Mouse (Mus musculus): ENCODE data around the gene Ppp1r13b. TPM values are rescaled to one million over a fixed set of nuclear protein-coding genes. Genes with fewer than 3 reads are reported as not detected.
A peak's percentile ranks its signal among the peaks of the same experiment; 100 is the strongest.

Ppp1r13b gene
- polyA plus RNA-seq, 1 experiment from 2014 or later: 18.9 TPM

- no peak overlapping the region for H3K27ac ChIP-seq (replicated peaks)
- TF ChIP-seq EP300 (optimal IDR thresholded peaks at IDR 0.05): no peak
- no peak for TF ChIP-seq CTCF (IDR thresholded peaks at IDR 0.05; ENCODE audit: low read depth)
- WGBS: 78% methylated on average over 7 of the region's 7 CpGs
Observed at GRCm38 (mm10) chr12:111912802-111913201, 4.9 kb upstream of the Ppp1r13b start.

GRCm38 (mm10) chr12:111911796-111912195 lies 3.9 kb upstream of the Ppp1r13b start:
- H3K27ac ChIP-seq (replicated peaks): no peak overlapping the region
- H3K9ac ChIP-seq (ENCODE audit: low read length): no peak overlapping the region
- 91% methylated on average over 2 of the region's 2 CpGs for WGBS
- H3K4me1 ChIP-seq (replicated peaks; ENCODE audit: control insufficient read depth, insufficient read depth): no peaks in the 10 kb centered on the region
- TF ChIP-seq EP300 (optimal IDR thresholded peaks at IDR 0.05): no peak
- no peak for TF ChIP-seq CTCF (IDR thresholded peaks at IDR 0.05; ENCODE audit: low read depth)
- no peaks in the 10 kb centered on the region for H3K36me3 ChIP-seq (ENCODE audit: control insufficient read depth, insufficient read depth, low read length)
- ATAC-seq (ENCODE audit: low FRiP score, low TSS enrichment) (no peak), DNase-seq (ENCODE audit: low spot score) (no peak)
- no peak overlapping the region for H3K4me3 ChIP-seq (ENCODE audit: low read depth, low read length)
- no peaks in the 10 kb centered on the region for H3K27me3 ChIP-seq (ENCODE audit: control insufficient read depth, insufficient read depth, low read length)
- no peaks in the 10 kb centered on the region for H3K9me3 ChIP-seq (ENCODE audit: control insufficient read depth, low read length)
- H3K4me2 ChIP-seq (replicated peaks; ENCODE audit: low read depth): no peak overlapping the region

More at GRCm38 (mm10) chr12:111912802-111913201, 4.9 kb upstream of the Ppp1r13b start:
- ATAC-seq (ENCODE audit: low FRiP score, low TSS enrichment) (no peak), DNase-seq (ENCODE audit: low spot score) (no peak)
- Histone ChIP-seq H3K9ac (ENCODE audit: low read length) (no peak overlapping the region), H3K4me2 (replicated peaks; ENCODE audit: low read depth) (no peak overlapping the region), H3K27me3 (ENCODE audit: control insufficient read depth, insufficient read depth, low read length) (no peaks in the 10 kb centered on the region), H3K4me1 (replicated peaks; ENCODE audit: control insufficient read depth, insufficient read depth) (no peaks in the 10 kb centered on the region), H3K4me3 (ENCODE audit: low read depth, low read length) (no peak overlapping the region), H3K9me3 (ENCODE audit: control insufficient read depth, low read length) (no peaks in the 10 kb centered on the region), H3K36me3 (ENCODE audit: control insufficient read depth, insufficient read depth, low read length) (no peaks in the 10 kb centered on the region)

- Histone ChIP-seq H3K4me2 (replicated peaks; ENCODE audit: low read depth) (no peak overlapping the region), H3K4me3 (ENCODE audit: low read depth, low read length) (no peak overlapping the region), H3K36me3 (ENCODE audit: control insufficient read depth, insufficient read depth, low read length) (no peaks in the 10 kb centered on the region), H3K27ac (replicated peaks) (0 out of 2 replicates have a peak overlapping the region, but pooled peaks have one; percentile 19), H3K4me1 (replicated peaks; ENCODE audit: control insufficient read depth, insufficient read depth) (no peaks in the 10 kb centered on the region), H3K9me3 (ENCODE audit: control insufficient read depth, low read length) (no peaks in the 10 kb centered on the region), H3K9ac (ENCODE audit: low read length) (no peak overlapping the region), H3K27me3 (ENCODE audit: control insufficient read depth, insufficient read depth, low read length) (no peaks in the 10 kb centered on the region)
- WGBS: 63% methylated on average over 15 of the region's 15 CpGs
- no peak for TF ChIP-seq EP300 (optimal IDR thresholded peaks at IDR 0.05)
- TF ChIP-seq CTCF (IDR thresholded peaks at IDR 0.05; ENCODE audit: low read depth): 0 out of 2 replicates have a peak, but pooled peaks have one; percentile 10
- ATAC-seq (ENCODE audit: low FRiP score, low TSS enrichment): peak; percentile 36
- peak; percentile 48 for DNase-seq (ENCODE audit: low spot score)
Observed at GRCm38 (mm10) chr12:111911171-111911760, 3.4 kb upstream of the Ppp1r13b start.

- WGBS: 48% methylated on average over 11 of the region's 11 CpGs
- Histone ChIP-seq H3K4me3 (ENCODE audit: low read depth, low read length) (peak overlapping the region; percentile 74; the same call in 1 of the 2 replicates), H3K9ac (ENCODE audit: low read length) (peak overlapping the region; percentile 80), H3K4me2 (replicated peaks; ENCODE audit: low read depth) (peak overlapping the region; percentile 83; the same call in 1 of the 2 replicates), H3K9me3 (ENCODE audit: control insufficient read depth, low read length) (no peaks in the 10 kb centered on the region), H3K27ac (replicated peaks) (peak overlapping the region; percentile 97), H3K27me3 (ENCODE audit: control insufficient read depth, insufficient read depth, low read length) (no peaks in the 10 kb centered on the region), H3K36me3 (ENCODE audit: control insufficient read depth, insufficient read depth, low read length) (no peaks in the 10 kb centered on the region), H3K4me1 (replicated peaks; ENCODE audit: control insufficient read depth, insufficient read depth) (no peaks in the 10 kb centered on the region)
- ATAC-seq (ENCODE audit: low FRiP score, low TSS enrichment) (no peak), DNase-seq (ENCODE audit: low spot score) (no peak)
- TF ChIP-seq CTCF (IDR thresholded peaks at IDR 0.05; ENCODE audit: low read depth) (no peak), EP300 (optimal IDR thresholded peaks at IDR 0.05) (no peak)
Observed at GRCm38 (mm10) chr12:111908997-111909550, 1.2 kb upstream of the Ppp1r13b start.

GRCm38 (mm10) chr12:111907421-111907891 lies 454 bp downstream of the Ppp1r13b start:
- TF ChIP-seq EP300 (optimal IDR thresholded peaks at IDR 0.05): no peak
- TF ChIP-seq CTCF (IDR thresholded peaks at IDR 0.05; ENCODE audit: low read depth): no peak
- Histone ChIP-seq H3K9ac (ENCODE audit: low read length) (peak overlapping the region; percentile 80), H3K27ac (replicated peaks) (peak overlapping the region; percentile 97), H3K4me3 (ENCODE audit: low read depth, low read length) (peak overlapping the region; percentile 74), H3K36me3 (ENCODE audit: control insufficient read depth, insufficient read depth, low read length) (no peaks in the 10 kb centered on the region), H3K4me2 (replicated peaks; ENCODE audit: low read depth) (peak overlapping the region; percentile 83), H3K4me1 (replicated peaks; ENCODE audit: control insufficient read depth, insufficient read depth) (no peaks in the 10 kb centered on the region), H3K9me3 (ENCODE audit: control insufficient read depth, low read length) (no peaks in the 10 kb centered on the region), H3K27me3 (ENCODE audit: control insufficient read depth, insufficient read depth, low read length) (no peaks in the 10 kb centered on the region)
- ATAC-seq (ENCODE audit: low FRiP score, low TSS enrichment) (peak; percentile 69), DNase-seq (ENCODE audit: low spot score) (peak; percentile 83)
- 0% methylated on average over 34 of the region's 63 CpGs for WGBS

GRCm38 (mm10) chr12:111906309-111906875 lies 1.5 kb downstream of the Ppp1r13b start:
- Histone ChIP-seq H3K4me1 (replicated peaks; ENCODE audit: control insufficient read depth, insufficient read depth) (no peaks in the 10 kb centered on the region), H3K27me3 (ENCODE audit: control insufficient read depth, insufficient read depth, low read length) (no peaks in the 10 kb centered on the region), H3K36me3 (ENCODE audit: control insufficient read depth, insufficient read depth, low read length) (no peaks in the 10 kb centered on the region), H3K9me3 (ENCODE audit: control insufficient read depth, low read length) (no peaks in the 10 kb centered on the region), H3K4me2 (replicated peaks; ENCODE audit: low read depth) (peak overlapping the region; percentile 83), H3K4me3 (ENCODE audit: low read depth, low read length) (peak overlapping the region; percentile 74), H3K27ac (replicated peaks) (no peak overlapping the region), H3K9ac (ENCODE audit: low read length) (no peak overlapping the region)
- DNase-seq (ENCODE audit: low spot score) (no peak), ATAC-seq (ENCODE audit: low FRiP score, low TSS enrichment) (no peak)
- WGBS: 37% methylated on average over 5 of the region's 5 CpGs
- no peak for TF ChIP-seq CTCF (IDR thresholded peaks at IDR 0.05; ENCODE audit: low read depth)
- TF ChIP-seq EP300 (optimal IDR thresholded peaks at IDR 0.05): no peak
